Mouse (Mus musculus): Measurements from ENCODE around the gene Ccser1. TPM values are rescaled to one million over a fixed set of nuclear protein-coding genes. Genes with fewer than 3 reads are reported as not detected.

The Ccser1 gene
- total RNA-seq, 1 experiment, result 4.1 TPM

DNA sequence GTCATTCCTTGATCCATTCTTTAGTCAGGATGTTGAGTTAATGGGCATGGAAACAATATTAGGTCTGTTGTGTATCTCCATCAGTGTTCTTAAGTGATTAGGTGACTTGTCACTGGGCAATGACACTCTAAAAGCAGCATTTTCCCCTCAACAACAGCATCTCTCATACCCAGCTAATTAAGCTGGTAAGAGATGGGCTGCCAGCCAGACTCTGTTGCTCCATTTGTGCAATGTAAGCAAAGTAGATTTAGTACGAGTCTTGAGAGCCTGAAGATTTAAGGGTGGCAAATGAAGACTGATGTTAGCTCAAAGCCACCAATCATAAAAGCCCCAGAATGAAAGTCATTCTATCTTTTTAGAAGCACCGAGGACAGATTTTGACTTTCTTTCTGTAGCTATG, 60.5 kb downstream of the Ccser1 start:
- no peaks in the 10 kb centered on the region for H3K4me1 ChIP-seq (ENCODE audit: control insufficient read depth in 2 of 2, insufficient read depth in 2 of 2, low read length in 2 of 2, poor library complexity in 1 of 2)
- no peaks in the 10 kb centered on the region for H3K36me3 ChIP-seq (ENCODE audit: control insufficient read depth, insufficient read depth, low read length, poor library complexity, severe bottlenecking)
- TF ChIP-seq ZC3H11A (IDR thresholded peaks at IDR 0.05; ENCODE audit: borderline replicate concordance, low read depth, low read length), result no peak
- TF ChIP-seq CHD2 (IDR thresholded peaks at IDR 0.05; ENCODE audit: low read depth, low read length), result no peak
- TF ChIP-seq ZNF384 (IDR thresholded peaks at IDR 0.05; ENCODE audit: low read depth, low read length), result no peak
- TF ChIP-seq MAFK (IDR thresholded peaks at IDR 0.05; ENCODE audit: insufficient read depth, low read depth, low read length), result no peak
- no peak for TF ChIP-seq HCFC1 (IDR thresholded peaks at IDR 0.05; ENCODE audit: borderline replicate concordance, insufficient read depth, low read length)
- no peak overlapping the region for H3K4me3 ChIP-seq (ENCODE audit: insufficient read depth in 1 of 2, low read depth in 1 of 2, low read length in 2 of 2, poor library complexity in 1 of 2, severe bottlenecking in 1 of 2)
- no peak overlapping the region for H3K27ac ChIP-seq (ENCODE audit: insufficient read depth, low read depth, low read length, poor library complexity, severe bottlenecking)
- no peak for DNase-seq (ENCODE audit: low read depth, low spot score)
- H3K9ac ChIP-seq (ENCODE audit: insufficient read depth, low read depth, low read length, poor library complexity, severe bottlenecking), result no peak overlapping the region
- in situ Hi-C loops (cut with MboI; ENCODE audit: low sequenced_read_pairs in 2 of 2, unreplicated experiment in 2 of 2), result no loop called here
- H3K9me3 ChIP-seq (ENCODE audit: control insufficient read depth, insufficient read depth, low read depth, low read length), result no peaks in the 10 kb centered on the region

DNA sequence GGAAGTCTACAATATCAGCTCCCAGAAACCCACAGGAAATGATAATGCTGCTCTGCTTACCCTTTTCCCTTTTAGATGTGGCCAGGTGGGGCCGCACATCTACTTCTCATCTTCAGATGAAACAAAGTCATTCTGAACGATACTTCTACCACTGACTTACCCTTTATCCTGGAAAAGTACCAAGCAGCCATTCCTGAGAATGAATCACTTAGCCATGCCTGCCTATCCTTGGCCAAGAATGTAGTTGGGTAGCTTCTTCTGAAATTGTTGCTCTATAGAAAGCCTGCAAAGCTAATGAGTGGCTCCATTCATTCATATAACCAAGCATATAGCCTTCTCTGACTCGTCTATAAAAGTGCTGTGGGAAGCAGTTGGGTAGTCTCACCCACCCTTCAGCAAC, 62.4 kb downstream of the Ccser1 start:
- H3K27ac ChIP-seq (ENCODE audit: insufficient read depth, low read depth, low read length, poor library complexity, severe bottlenecking), result no peak overlapping the region
- TF ChIP-seq HCFC1 (IDR thresholded peaks at IDR 0.05; ENCODE audit: borderline replicate concordance, insufficient read depth, low read length) (no peak), CHD2 (IDR thresholded peaks at IDR 0.05; ENCODE audit: low read depth, low read length) (no peak), ZC3H11A (IDR thresholded peaks at IDR 0.05; ENCODE audit: borderline replicate concordance, low read depth, low read length) (no peak), MAFK (IDR thresholded peaks at IDR 0.05; ENCODE audit: insufficient read depth, low read depth, low read length) (no peak), ZNF384 (IDR thresholded peaks at IDR 0.05; ENCODE audit: low read depth, low read length) (no peak)
- no peak overlapping the region for H3K9ac ChIP-seq (ENCODE audit: insufficient read depth, low read depth, low read length, poor library complexity, severe bottlenecking)
- in situ Hi-C loops (cut with MboI; ENCODE audit: low sequenced_read_pairs in 2 of 2, unreplicated experiment in 2 of 2), result no loop called here
- no peaks in the 10 kb centered on the region for H3K4me1 ChIP-seq (ENCODE audit: control insufficient read depth in 2 of 2, insufficient read depth in 2 of 2, low read length in 2 of 2, poor library complexity in 1 of 2)
- H3K36me3 ChIP-seq (ENCODE audit: control insufficient read depth, insufficient read depth, low read length, poor library complexity, severe bottlenecking), result no peaks in the 10 kb centered on the region
- H3K4me3 ChIP-seq (ENCODE audit: insufficient read depth in 1 of 2, low read depth in 1 of 2, low read length in 2 of 2, poor library complexity in 1 of 2, severe bottlenecking in 1 of 2), result no peak overlapping the region
- DNase-seq (ENCODE audit: low read depth, low spot score), result no peak
- H3K9me3 ChIP-seq (ENCODE audit: control insufficient read depth, insufficient read depth, low read depth, low read length), result no peaks in the 10 kb centered on the region

DNA sequence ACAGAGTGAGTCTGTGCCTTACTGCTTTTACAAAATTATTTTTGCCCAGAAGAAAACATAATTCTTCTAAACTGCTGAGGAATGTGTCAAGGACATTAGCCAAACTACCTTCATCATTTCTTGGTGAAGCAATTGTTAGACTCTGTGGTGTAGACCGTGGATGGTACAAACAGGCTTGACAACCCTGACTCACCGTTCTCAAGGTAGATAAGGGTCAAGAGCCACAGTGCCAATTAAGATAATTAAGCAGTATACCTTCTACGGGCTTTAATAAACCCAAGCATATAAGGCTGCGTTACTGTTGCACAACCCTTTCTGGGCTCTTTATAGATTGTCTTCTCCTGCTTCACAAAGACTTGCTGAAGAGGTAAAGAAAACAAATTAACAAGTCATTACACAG, 66.4 kb downstream of the Ccser1 start:
- no peak overlapping the region for H3K27ac ChIP-seq (ENCODE audit: insufficient read depth, low read depth, low read length, poor library complexity, severe bottlenecking)
- TF ChIP-seq ZNF384 (IDR thresholded peaks at IDR 0.05; ENCODE audit: low read depth, low read length) (no peak), CHD2 (IDR thresholded peaks at IDR 0.05; ENCODE audit: low read depth, low read length) (no peak), MAFK (IDR thresholded peaks at IDR 0.05; ENCODE audit: insufficient read depth, low read depth, low read length) (no peak), HCFC1 (IDR thresholded peaks at IDR 0.05; ENCODE audit: borderline replicate concordance, insufficient read depth, low read length) (no peak), ZC3H11A (IDR thresholded peaks at IDR 0.05; ENCODE audit: borderline replicate concordance, low read depth, low read length) (no peak)
- no peak overlapping the region for H3K4me3 ChIP-seq (ENCODE audit: insufficient read depth in 1 of 2, low read depth in 1 of 2, low read length in 2 of 2, poor library complexity in 1 of 2, severe bottlenecking in 1 of 2)
- DNase-seq (ENCODE audit: low read depth, low spot score), result no peak
- H3K9ac ChIP-seq (ENCODE audit: insufficient read depth, low read depth, low read length, poor library complexity, severe bottlenecking), result no peak overlapping the region
- in situ Hi-C loops (cut with MboI; ENCODE audit: low sequenced_read_pairs in 2 of 2, unreplicated experiment in 2 of 2), result no loop called here
- no peaks in the 10 kb centered on the region for H3K4me1 ChIP-seq (ENCODE audit: control insufficient read depth in 2 of 2, insufficient read depth in 2 of 2, low read length in 2 of 2, poor library complexity in 1 of 2)
- no peaks in the 10 kb centered on the region for H3K9me3 ChIP-seq (ENCODE audit: control insufficient read depth, insufficient read depth, low read depth, low read length)
- H3K36me3 ChIP-seq (ENCODE audit: control insufficient read depth, insufficient read depth, low read length, poor library complexity, severe bottlenecking), result no peaks in the 10 kb centered on the region

DNA sequence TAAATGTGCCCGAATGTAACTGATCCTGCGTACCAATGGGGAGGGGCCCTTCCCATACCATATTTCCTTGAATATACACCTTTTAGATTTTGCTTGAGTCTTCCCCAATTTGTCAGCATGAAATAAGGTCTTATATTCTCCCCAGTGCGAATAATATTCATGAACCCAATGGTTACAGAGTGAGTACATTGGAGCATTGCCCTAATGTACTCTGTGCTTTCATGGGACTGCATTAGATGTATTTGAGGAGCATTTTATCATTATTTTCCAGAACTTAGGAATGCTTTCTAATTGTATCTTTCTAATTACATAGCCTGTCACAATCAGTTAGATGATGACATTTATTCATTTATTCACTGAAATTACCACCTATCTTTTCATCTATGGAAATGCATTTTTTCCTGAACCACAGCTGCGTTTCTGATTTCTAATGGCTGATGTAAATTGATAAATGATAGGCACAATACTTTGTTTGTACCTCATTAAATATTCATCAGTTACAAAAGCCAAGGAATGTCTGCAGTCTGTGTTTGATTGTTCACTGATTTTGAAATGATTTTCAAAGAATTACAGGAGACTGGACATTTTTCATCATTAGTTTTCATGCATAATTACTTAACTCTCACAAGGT, 67.8 kb downstream of the Ccser1 start:
- Histone ChIP-seq H3K9me3 (ENCODE audit: control insufficient read depth, insufficient read depth, low read depth, low read length) (no peaks in the 10 kb centered on the region), H3K9ac (ENCODE audit: insufficient read depth, low read depth, low read length, poor library complexity, severe bottlenecking) (no peak overlapping the region)

More for the DNA sequence above, 67.8 kb downstream of the Ccser1 start:
- H3K36me3 ChIP-seq (ENCODE audit: control insufficient read depth, insufficient read depth, low read length, poor library complexity, severe bottlenecking), result no peaks in the 10 kb centered on the region
- no peak overlapping the region for H3K4me3 ChIP-seq (ENCODE audit: insufficient read depth in 1 of 2, low read depth in 1 of 2, low read length in 2 of 2, poor library complexity in 1 of 2, severe bottlenecking in 1 of 2)
- in situ Hi-C loops (cut with MboI; ENCODE audit: low sequenced_read_pairs in 2 of 2, unreplicated experiment in 2 of 2), result no loop called here
- TF ChIP-seq ZNF384 (IDR thresholded peaks at IDR 0.05; ENCODE audit: low read depth, low read length) (no peak), CHD2 (IDR thresholded peaks at IDR 0.05; ENCODE audit: low read depth, low read length) (no peak), HCFC1 (IDR thresholded peaks at IDR 0.05; ENCODE audit: borderline replicate concordance, insufficient read depth, low read length) (no peak), ZC3H11A (IDR thresholded peaks at IDR 0.05; ENCODE audit: borderline replicate concordance, low read depth, low read length) (no peak), MAFK (IDR thresholded peaks at IDR 0.05; ENCODE audit: insufficient read depth, low read depth, low read length) (no peak)
- H3K27ac ChIP-seq (ENCODE audit: insufficient read depth, low read depth, low read length, poor library complexity, severe bottlenecking), result no peak overlapping the region
- no peaks in the 10 kb centered on the region for H3K4me1 ChIP-seq (ENCODE audit: control insufficient read depth in 2 of 2, insufficient read depth in 2 of 2, low read length in 2 of 2, poor library complexity in 1 of 2)
- DNase-seq (ENCODE audit: low read depth, low spot score), result no peak

All from ES-E14 (cell line).